Mouse (Mus musculus) megakaryocyte, embryonic 14.5 days (primary cell): Measurements from ENCODE around the gene Jagn1.

ENCODE experiments used
- FLI1 ChIP-seq: IDR thresholded peaks from 2 replicates; pipeline ENCODE4 v1.6.1; 2012; ENCODE audit warnings: low read length, inconsistent platforms, mixed read lengths
- GATA1 ChIP-seq: IDR thresholded peaks from 3 replicates; pipeline ENCODE4 v1.6.1; 2012; ENCODE audit warnings: mixed read lengths, low read length, inconsistent platforms, borderline replicate concordance

DNA sequence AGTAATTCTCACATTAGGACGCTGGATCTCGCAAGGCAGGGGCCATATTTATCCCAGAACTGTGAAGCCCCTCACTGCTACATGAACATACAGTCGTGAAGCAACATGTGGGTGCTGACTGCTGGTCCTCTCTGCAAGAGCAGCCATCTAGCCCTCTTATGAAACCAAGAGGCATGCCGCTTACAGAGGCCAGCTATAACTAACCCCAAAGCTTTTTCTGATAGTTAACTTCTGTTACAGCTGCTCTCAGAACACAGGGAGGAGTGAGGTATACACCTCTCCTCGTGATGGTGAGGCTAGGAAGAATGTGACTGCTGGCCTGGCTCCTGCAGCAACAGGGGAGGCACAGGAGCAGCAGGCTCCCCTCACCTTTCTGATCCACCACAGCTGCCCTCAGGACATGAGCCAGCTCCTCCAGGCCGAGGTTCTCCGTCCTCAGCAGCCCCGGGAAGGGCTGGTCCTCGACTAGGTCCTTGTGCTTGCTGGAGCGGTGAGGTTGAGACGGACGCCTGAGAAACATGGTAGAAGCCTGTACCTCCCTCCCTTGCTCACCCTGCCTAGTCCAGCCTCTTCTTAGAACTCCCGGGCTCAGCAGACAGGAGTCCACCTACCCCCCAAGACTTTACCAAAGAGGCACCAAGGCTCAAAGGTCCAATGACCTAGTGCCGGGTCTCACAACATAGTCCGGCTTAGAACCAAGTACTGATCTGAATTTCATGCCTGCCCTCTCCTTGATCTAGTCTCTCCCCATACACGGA, 23.7 kb upstream of the Jagn1 start:
- TF ChIP-seq GATA1: no peak
- TF ChIP-seq FLI1: no peak
